Mouse (Mus musculus): ENCODE results near the gene Cib2. TPM values are rescaled to one million over a fixed set of nuclear protein-coding genes. Genes with fewer than 3 reads are reported as not detected.

The Cib2 gene
- polyA plus RNA-seq (2011; ENCODE audit: insufficient read depth, insufficient read length, low read depth, missing spikeins) = 4.6 and 4.8 TPM in 2 replicates

GRCm38 (mm10) chr9:54559771-54560471, at the start of gene Cib2:
TSS of gene Cib2 (minus strand) at chr9:54560218.
- H3K9ac ChIP-seq (ENCODE audit: low read depth, poor library complexity, severe bottlenecking) = peak within 1 kb of the TSS; percentile 24
- H3K4me3 ChIP-seq (ENCODE audit: low read depth, low read length) = peak within 1 kb of the TSS; percentile 43
- no peaks in the 10 kb centered on the region for H3K36me3 ChIP-seq (ENCODE audit: control insufficient read depth, insufficient read depth, low read length, poor library complexity, severe bottlenecking)
- H3K27me3 ChIP-seq (ENCODE audit: control insufficient read depth, insufficient read depth, low read length, poor library complexity, severe bottlenecking) = no peaks in the 10 kb centered on the region
- no peaks in the 10 kb centered on the region for H3K4me1 ChIP-seq (ENCODE audit: control insufficient read depth, insufficient read depth, low read length)
- H3K27ac ChIP-seq (ENCODE audit: insufficient read depth, low read length) = no peak within 1 kb of the TSS
- TF ChIP-seq EP300 (IDR thresholded peaks at IDR 0.05; ENCODE audit: insufficient read depth, low read depth, low read length) (no peak), CTCF (IDR thresholded peaks at IDR 0.05; ENCODE audit: low read depth, low read length) (no peak), POLR2A (IDR thresholded peaks at IDR 0.05; ENCODE audit: insufficient read depth, low read length) (no peak)
- H3K9me3 ChIP-seq (replicated peaks; ENCODE audit: control insufficient read depth, insufficient read depth, low read length, poor library complexity, severe bottlenecking) = no peaks in the 10 kb centered on the region

DNA sequence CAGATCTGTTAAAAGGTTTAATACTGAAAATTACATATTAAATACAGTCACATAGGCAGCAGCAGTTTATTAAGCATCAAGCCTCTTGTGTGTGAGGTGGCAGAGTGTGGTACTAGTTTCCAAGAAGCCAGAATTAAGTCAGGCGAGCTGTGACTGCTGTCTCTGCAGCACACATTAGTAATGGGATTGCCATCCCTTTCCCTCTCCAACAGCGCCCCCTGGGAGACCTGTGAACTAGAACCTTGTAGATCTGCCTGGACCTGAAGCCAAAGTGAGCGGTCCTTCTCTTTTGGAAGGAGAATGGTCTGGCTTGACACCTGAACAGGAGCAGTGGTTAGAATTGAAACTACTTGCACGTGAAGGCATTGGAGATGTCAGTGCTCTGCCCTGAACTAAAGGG, 44.9 kb upstream of the Cib2 start:
- Histone ChIP-seq H3K4me3 (ENCODE audit: low read depth, low read length) (no peak overlapping the region), H3K27me3 (ENCODE audit: control insufficient read depth, insufficient read depth, low read length, poor library complexity, severe bottlenecking) (no peaks in the 10 kb centered on the region), H3K36me3 (ENCODE audit: control insufficient read depth, insufficient read depth, low read length, poor library complexity, severe bottlenecking) (peaks cover 26% of the 10 kb centered on the region), H3K9me3 (replicated peaks; ENCODE audit: control insufficient read depth, insufficient read depth, low read length, poor library complexity, severe bottlenecking) (no peaks in the 10 kb centered on the region), H3K9ac (ENCODE audit: low read depth, poor library complexity, severe bottlenecking) (no peak overlapping the region), H3K27ac (ENCODE audit: insufficient read depth, low read length) (no peak overlapping the region), H3K4me1 (ENCODE audit: control insufficient read depth, insufficient read depth, low read length) (no peaks in the 10 kb centered on the region)
- no peak for TF ChIP-seq EP300 (IDR thresholded peaks at IDR 0.05; ENCODE audit: insufficient read depth, low read depth, low read length)
- TF ChIP-seq POLR2A (IDR thresholded peaks at IDR 0.05; ENCODE audit: insufficient read depth, low read length) = no peak
- peak; percentile 63 for TF ChIP-seq CTCF (IDR thresholded peaks at IDR 0.05; ENCODE audit: low read depth, low read length)

GRCm38 (mm10) chr9:54604131-54604654, 44.2 kb upstream of the Cib2 start:
- Histone ChIP-seq H3K9ac (ENCODE audit: low read depth, poor library complexity, severe bottlenecking) (no peak overlapping the region), H3K27ac (ENCODE audit: insufficient read depth, low read length) (no peak overlapping the region), H3K27me3 (ENCODE audit: control insufficient read depth, insufficient read depth, low read length, poor library complexity, severe bottlenecking) (no peaks in the 10 kb centered on the region), H3K4me3 (ENCODE audit: low read depth, low read length) (no peak overlapping the region), H3K4me1 (ENCODE audit: control insufficient read depth, insufficient read depth, low read length) (no peaks in the 10 kb centered on the region), H3K9me3 (replicated peaks; ENCODE audit: control insufficient read depth, insufficient read depth, low read length, poor library complexity, severe bottlenecking) (no peaks in the 10 kb centered on the region), H3K36me3 (ENCODE audit: control insufficient read depth, insufficient read depth, low read length, poor library complexity, severe bottlenecking) (peaks cover 32% of the 10 kb centered on the region)
- TF ChIP-seq CTCF (IDR thresholded peaks at IDR 0.05; ENCODE audit: low read depth, low read length) (no peak), POLR2A (IDR thresholded peaks at IDR 0.05; ENCODE audit: insufficient read depth, low read length) (no peak), EP300 (IDR thresholded peaks at IDR 0.05; ENCODE audit: insufficient read depth, low read depth, low read length) (no peak)

DNA sequence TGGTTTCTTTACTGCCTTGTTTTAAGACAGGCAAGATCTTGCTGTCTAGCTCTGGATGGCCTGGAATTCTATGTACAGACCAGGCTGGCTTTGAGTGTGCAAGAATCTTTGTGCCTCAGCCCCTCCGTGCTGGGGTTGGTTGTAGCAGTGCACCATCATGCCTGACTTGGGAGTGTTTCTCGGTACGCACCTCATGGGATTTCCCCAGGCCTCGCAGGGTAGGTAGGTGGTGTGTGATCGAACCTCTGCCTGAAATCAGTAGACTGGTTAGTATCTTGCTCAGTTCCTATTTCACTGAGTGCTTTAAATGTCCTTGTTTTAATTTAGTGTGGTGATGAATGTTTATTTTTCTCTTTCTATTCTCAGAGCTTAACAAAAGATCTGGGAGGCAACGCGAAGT, 42.9 kb upstream of the Cib2 start:
- Histone ChIP-seq H3K4me1 (ENCODE audit: control insufficient read depth, insufficient read depth, low read length) (no peaks in the 10 kb centered on the region), H3K27ac (ENCODE audit: insufficient read depth, low read length) (no peak overlapping the region), H3K9me3 (replicated peaks; ENCODE audit: control insufficient read depth, insufficient read depth, low read length, poor library complexity, severe bottlenecking) (no peaks in the 10 kb centered on the region), H3K9ac (ENCODE audit: low read depth, poor library complexity, severe bottlenecking) (no peak overlapping the region), H3K27me3 (ENCODE audit: control insufficient read depth, insufficient read depth, low read length, poor library complexity, severe bottlenecking) (no peaks in the 10 kb centered on the region), H3K36me3 (ENCODE audit: control insufficient read depth, insufficient read depth, low read length, poor library complexity, severe bottlenecking) (peaks cover 40% of the 10 kb centered on the region), H3K4me3 (ENCODE audit: low read depth, low read length) (no peak overlapping the region)
- TF ChIP-seq CTCF (IDR thresholded peaks at IDR 0.05; ENCODE audit: low read depth, low read length) (no peak), POLR2A (IDR thresholded peaks at IDR 0.05; ENCODE audit: insufficient read depth, low read length) (no peak), EP300 (IDR thresholded peaks at IDR 0.05; ENCODE audit: insufficient read depth, low read depth, low read length) (no peak)

GRCm38 (mm10) chr9:54602386-54602785, 42.4 kb upstream of the Cib2 start:
- peaks cover 42% of the 10 kb centered on the region for H3K36me3 ChIP-seq (ENCODE audit: control insufficient read depth, insufficient read depth, low read length, poor library complexity, severe bottlenecking)
- no peak overlapping the region for H3K27ac ChIP-seq (ENCODE audit: insufficient read depth, low read length)
- H3K9ac ChIP-seq (ENCODE audit: low read depth, poor library complexity, severe bottlenecking) = no peak overlapping the region
- no peak for TF ChIP-seq EP300 (IDR thresholded peaks at IDR 0.05; ENCODE audit: insufficient read depth, low read depth, low read length)
- no peak for TF ChIP-seq POLR2A (IDR thresholded peaks at IDR 0.05; ENCODE audit: insufficient read depth, low read length)
- no peak for TF ChIP-seq CTCF (IDR thresholded peaks at IDR 0.05; ENCODE audit: low read depth, low read length)
- H3K27me3 ChIP-seq (ENCODE audit: control insufficient read depth, insufficient read depth, low read length, poor library complexity, severe bottlenecking) = no peaks in the 10 kb centered on the region
- H3K9me3 ChIP-seq (replicated peaks; ENCODE audit: control insufficient read depth, insufficient read depth, low read length, poor library complexity, severe bottlenecking) = no peaks in the 10 kb centered on the region
- no peak overlapping the region for H3K4me3 ChIP-seq (ENCODE audit: low read depth, low read length)
- no peaks in the 10 kb centered on the region for H3K4me1 ChIP-seq (ENCODE audit: control insufficient read depth, insufficient read depth, low read length)
